Mouse (Mus musculus): ENCODE results near the gene 1500009L16Rik. TPM values are rescaled to one million over a fixed set of nuclear protein-coding genes. Genes with fewer than 3 reads are reported as not detected.

1500009L16Rik gene
- 1.2 and 1.3 TPM in 2 replicates for polyA plus RNA-seq (2015; fragmentation: Nextera tagmentation; extraction: Ambion mirVana)

GRCm38 (mm10) chr10:83722579-83723031 is at the start of gene 1500009L16Rik:
TSS of gene 1500009L16Rik (plus strand) at chr10:83722865.

Other genes with a start within 250 kb of the 1500009L16Rik start
- 0.04 and 0.15 TPM in 2 replicates for gene Aldh1l2, start 188.7 kb upstream of the 1500009L16Rik start, polyA plus RNA-seq (2015; fragmentation: Nextera tagmentation; extraction: Ambion mirVana)
- 14.3 and 14.7 TPM in 2 replicates for gene Washc4, start 179.1 kb upstream of the 1500009L16Rik start, polyA plus RNA-seq (2015; fragmentation: Nextera tagmentation; extraction: Ambion mirVana)
- gene Appl2, start 74.1 kb upstream of the 1500009L16Rik start, polyA plus RNA-seq (2015; fragmentation: Nextera tagmentation; extraction: Ambion mirVana): 8.5 and 11.8 TPM in 2 replicates